Mouse (Mus musculus) lung, adult 2 months (tissue): ENCODE data around the gene Arhgap10.

Source experiments
- CTCF ChIP-seq: fragments of 200-500 bp; IDR thresholded peaks from 2 replicates; pipeline ENCODE4 v1.5.1; 2011; ENCODE audit warnings: mild to moderate bottlenecking, low read length, control low read depth; ENCODE audit not compliant: insufficient read depth
- POLR2A ChIP-seq: fragments of 200-500 bp; IDR thresholded peaks from 2 replicates; pipeline ENCODE4 v1.6.1; 2011; ENCODE audit warnings: low read depth, mild to moderate bottlenecking, control low read depth, low read length, borderline replicate concordance; ENCODE audit errors: extremely low read depth

DNA sequence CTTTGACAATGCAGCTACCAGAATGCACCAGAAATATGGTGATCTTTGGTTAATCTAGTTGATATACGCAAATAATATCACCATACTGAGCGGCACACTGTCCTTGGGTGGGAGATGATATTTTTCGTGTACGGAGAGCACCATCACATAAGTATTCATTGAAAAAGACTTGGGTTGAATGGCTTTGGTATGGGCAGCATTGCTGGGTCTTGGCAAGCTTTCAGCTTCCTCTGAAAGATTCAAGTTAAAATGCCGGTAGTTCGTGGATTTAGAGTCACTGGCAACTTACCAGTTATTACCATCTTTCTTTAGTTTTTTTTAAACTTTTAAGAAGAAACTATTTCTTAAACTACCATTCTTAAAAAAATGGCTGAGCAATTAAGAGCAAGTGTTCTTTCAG, 302.6 kb downstream of the Arhgap10 start:
- TF ChIP-seq CTCF (no peak), POLR2A (no peak)
